ENCODE assay signal across 13 mouse cellular contexts in the genomic region with DNA sequence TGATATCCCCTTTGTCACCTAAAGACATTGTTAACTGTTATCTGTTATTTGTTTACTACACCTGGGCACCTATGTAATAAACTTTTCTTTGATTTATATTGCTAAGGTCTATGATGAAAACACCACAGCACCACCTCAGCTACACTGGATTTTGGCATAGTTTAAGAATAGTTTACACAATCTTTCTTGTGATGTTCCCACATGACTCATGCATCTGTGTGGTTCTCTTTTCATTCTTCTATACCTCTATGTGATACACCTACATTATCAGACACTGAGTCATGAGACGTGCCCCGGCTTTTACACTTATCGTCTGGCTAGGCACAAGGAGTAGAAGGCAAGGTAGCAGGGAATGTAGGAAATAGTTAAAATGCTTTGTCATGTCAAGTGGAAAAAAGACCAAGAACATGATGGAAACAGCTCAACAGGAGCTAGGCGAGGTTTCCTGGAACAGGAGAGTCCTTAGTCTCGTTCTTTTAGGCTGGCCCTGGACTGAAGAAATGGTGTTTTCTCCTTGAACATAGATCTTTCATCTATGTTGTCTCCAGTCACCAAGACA. TPM values are rescaled to one million over a fixed set of nuclear protein-coding genes. Genes with fewer than 3 reads are reported as not detected.
DNase-seq lines count a peak whose midpoint lies in the region; ATAC-seq lines count a peak whose summit lies in the region.
"Had no signal": no experiment of that assay in that cellular context is flagged by ENCODE, and none has a peak within 500 bp of the region (broad histone marks: within the 10 kb centered on the region; RNA-seq: fewer than 3 reads in every experiment).

No protein-coding gene starts in this region.

- H3K9ac ChIP-seq in intestine, embryonic 14.5 days (ENCODE audit: low read length), result no peak overlapping the region
- H3K9ac ChIP-seq in intestine, embryonic 15.5 days, result no peak overlapping the region

- no peak overlapping the region for H3K4me2 ChIP-seq in intestine, embryonic 14.5 days (ENCODE audit: low read length)
- H3K4me2 ChIP-seq in intestine, embryonic 15.5 days (replicated peaks), result no peak overlapping the region

- no peaks in the 10 kb centered on the region for H3K27me3 ChIP-seq in intestine, embryonic 14.5 days (replicated peaks; ENCODE audit: control insufficient read depth, insufficient read depth, low read length)
- no peaks in the 10 kb centered on the region for H3K27me3 ChIP-seq in intestine, embryonic 15.5 days (replicated peaks)

- peaks cover 18% of the 10 kb centered on the region for H3K4me1 ChIP-seq in intestine, embryonic 14.5 days (replicated peaks; ENCODE audit: control insufficient read depth, insufficient read depth, low read length)
- H3K4me1 ChIP-seq in intestine, embryonic 15.5 days (replicated peaks), result 0 out of 2 replicates have a peak, but pooled peaks cover 4% of the 10 kb centered on the region

- ATAC-seq in intestine, embryonic 14.5 days (replicated peaks; ENCODE audit: low FRiP score, low TSS enrichment, low read depth), result no peak
- ATAC-seq in intestine, embryonic 15.5 days, result no peak
- ATAC-seq: hindbrain, postnatal 0 days had no signal

- H3K27ac ChIP-seq in intestine, embryonic 14.5 days (ENCODE audit: low read depth), result peak overlapping the region; percentile 94
- no peak overlapping the region for H3K27ac ChIP-seq in intestine, embryonic 15.5 days

- no peaks in the 10 kb centered on the region for H3K36me3 ChIP-seq in intestine, embryonic 14.5 days (ENCODE audit: control insufficient read depth, insufficient read depth, low read length)
- H3K36me3 ChIP-seq in intestine, embryonic 15.5 days, result no peaks in the 10 kb centered on the region

- no peak for DNase-seq in intestine, embryonic 14.5 days (ENCODE audit: low spot score)
- DNase-seq in thymus, postnatal 0 days (ENCODE audit: low spot score), result peak; percentile 1
- DNase-seq in thymus, postnatal 14 days, result no peak
- peak; percentile 25 for DNase-seq in induced T-regulatory cell, adult 2 months (ENCODE audit: low read depth)
- DNase-seq in MN1 (ENCODE audit: low spot score), result no peak
- no peak for DNase-seq in layer of hippocampus, adult 9-11 months
- no peak for DNase-seq in left cerebral cortex, adult 9 months (ENCODE audit: low spot score in 2 of 2)
- DNase-seq: gastrocnemius, postnatal 25 days; right cerebral cortex, postnatal 25 days; thymus, postnatal 25 days had no signal

- no peak overlapping the region for H3K4me3 ChIP-seq in intestine, embryonic 14.5 days (ENCODE audit: low read depth, low read length)
- no peak overlapping the region for H3K4me3 ChIP-seq in intestine, embryonic 15.5 days (replicated peaks)
- H3K4me3 ChIP-seq: myocyte had no signal

- WGBS in intestine, embryonic 14.5 days, result 87% methylated on average over 5 of the region's 5 CpGs
- 92% methylated on average over 5 of the region's 5 CpGs for WGBS in intestine, embryonic 15.5 days

- H3K9me3 ChIP-seq in intestine, embryonic 14.5 days (ENCODE audit: control insufficient read depth, low read length), result no peaks in the 10 kb centered on the region
- no peaks in the 10 kb centered on the region for H3K9me3 ChIP-seq in intestine, embryonic 15.5 days

RNA-seq across cellular contexts. Expression of a gene that starts 1.3 kb away (rescaled TPM):
- polyA plus RNA-seq in intestine, embryonic 14.5 days (2014; fragmentation: Nextera tagmentation; extraction: Ambion mirVana), result 49.6 and 49.8 TPM in 2 replicates
- 39.8 and 44.9 TPM in 2 replicates for polyA plus RNA-seq in intestine, embryonic 15.5 days (2015; fragmentation: Nextera tagmentation; extraction: Ambion mirVana)
- 144 and 155 TPM in 2 replicates for polyA plus RNA-seq in thymus, postnatal 0 days (2015; fragmentation: Nextera tagmentation; extraction: Ambion mirVana)

RNA-seq across cellular contexts. Expression of a gene that starts 2.4 kb away (rescaled TPM):
- polyA plus RNA-seq in intestine, embryonic 14.5 days (2014; fragmentation: Nextera tagmentation; extraction: Ambion mirVana), result 13.9 and 15.5 TPM in 2 replicates
- polyA plus RNA-seq in intestine, embryonic 15.5 days (2015; fragmentation: Nextera tagmentation; extraction: Ambion mirVana), result 6.4 and 9.2 TPM in 2 replicates
- polyA plus RNA-seq in thymus, postnatal 0 days (2015; fragmentation: Nextera tagmentation; extraction: Ambion mirVana), result 45.8 and 78.0 TPM in 2 replicates

RNA-seq across cellular contexts. Expression of a gene that starts 3.1 kb away (rescaled TPM):
- polyA plus RNA-seq in intestine, embryonic 14.5 days (2014; fragmentation: Nextera tagmentation; extraction: Ambion mirVana), result 2.5 and 5.0 TPM in 2 replicates
- polyA plus RNA-seq in intestine, embryonic 15.5 days (2015; fragmentation: Nextera tagmentation; extraction: Ambion mirVana), result 2.4 and 3.8 TPM in 2 replicates
- 10.8 and 12.6 TPM in 2 replicates for polyA plus RNA-seq in thymus, postnatal 0 days (2015; fragmentation: Nextera tagmentation; extraction: Ambion mirVana)

RNA-seq across cellular contexts. Expression of a gene that starts 4.2 kb away (rescaled TPM):
- 6.9 and 7.9 TPM in 2 replicates for polyA plus RNA-seq in intestine, embryonic 14.5 days (2014; fragmentation: Nextera tagmentation; extraction: Ambion mirVana)
- polyA plus RNA-seq in intestine, embryonic 15.5 days (2015; fragmentation: Nextera tagmentation; extraction: Ambion mirVana), result 4.4 and 7.7 TPM in 2 replicates
- 32.0 and 33.1 TPM in 2 replicates for polyA plus RNA-seq in thymus, postnatal 0 days (2015; fragmentation: Nextera tagmentation; extraction: Ambion mirVana)

RNA-seq across cellular contexts. Expression of a gene that starts 7.2 kb away (rescaled TPM):
- 3.9 and 6.4 TPM in 2 replicates for polyA plus RNA-seq in intestine, embryonic 14.5 days (2014; fragmentation: Nextera tagmentation; extraction: Ambion mirVana)
- polyA plus RNA-seq in intestine, embryonic 15.5 days (2015; fragmentation: Nextera tagmentation; extraction: Ambion mirVana), result 3.8 and 5.5 TPM in 2 replicates
- polyA plus RNA-seq in thymus, postnatal 0 days (2015; fragmentation: Nextera tagmentation; extraction: Ambion mirVana), result 15.5 and 15.6 TPM in 2 replicates

Comparison
In these comparisons a context has a peak if more than half of its experiments do, and no peak if none do; other contexts are left out.
1. DNase-seq: peak in thymus, postnatal 0 days (single experiment) and induced T-regulatory cell, adult 2 months (single experiment); none in intestine, embryonic 14.5 days (single experiment), thymus, postnatal 14 days (single experiment), MN1 (single experiment), layer of hippocampus, adult 9-11 months (single experiment) and left cerebral cortex, adult 9 months (0 of 2).